Mouse (Mus musculus): ENCODE data around the gene Thbd. TPM values are rescaled to one million over a fixed set of nuclear protein-coding genes. Genes with fewer than 3 reads are reported as not detected.

Thbd gene
- total and polyA plus RNA-seq, 2 experiments from 2014 or later, result 14.7 to 26.1 TPM

GRCm38 (mm10) chr2:148397015-148397783 lies 10.8 kb downstream of the Thbd start:
- TF ChIP-seq CTCF (IDR thresholded peaks at IDR 0.05), result no peak
- Histone ChIP-seq H3K9me3 (ENCODE audit: low read length) (no peaks in the 10 kb centered on the region), H3K36me3 (ENCODE audit: insufficient read depth, low read length) (no peaks in the 10 kb centered on the region), H3K9ac (replicated peaks; ENCODE audit: low read length, poor library complexity, severe bottlenecking) (no peak overlapping the region), H3K27ac (ENCODE audit: low read depth, low read length) (no peak overlapping the region), H3K27me3 (ENCODE audit: insufficient read depth, low read length) (peaks cover 9% of the 10 kb centered on the region; the same call in 1 of the 2 replicates), H3K4me2 (ENCODE audit: low read depth, low read length, poor library complexity, severe bottlenecking) (peak overlapping the region; percentile 85), H3K4me3 (ENCODE audit: low read depth, low read length) (no peak overlapping the region; the same call in 1 of the 2 replicates), H3K4me1 (ENCODE audit: insufficient read depth, low read length) (peaks cover 13% of the 10 kb centered on the region; the same call in 1 of the 2 replicates)
- WGBS, result 73% methylated on average over 11 of the region's 11 CpGs
- no peak for ATAC-seq (ENCODE audit: low FRiP score)
- DNase-seq (ENCODE audit: low spot score), result no peak

GRCm38 (mm10) chr2:148396209-148396608 lies 11.8 kb downstream of the Thbd start:
- Histone ChIP-seq H3K27me3 (ENCODE audit: insufficient read depth, low read length) (peaks cover 9% of the 10 kb centered on the region; the same call in 1 of the 2 replicates), H3K36me3 (ENCODE audit: insufficient read depth, low read length) (no peaks in the 10 kb centered on the region), H3K4me3 (ENCODE audit: low read depth, low read length) (peak overlapping the region; percentile 47; the same call in 1 of the 2 replicates), H3K9ac (replicated peaks; ENCODE audit: low read length, poor library complexity, severe bottlenecking) (no peak overlapping the region), H3K27ac (ENCODE audit: low read depth, low read length) (no peak overlapping the region), H3K4me1 (ENCODE audit: insufficient read depth, low read length) (peaks cover 13% of the 10 kb centered on the region; the same call in 1 of the 2 replicates), H3K9me3 (ENCODE audit: low read length) (no peaks in the 10 kb centered on the region), H3K4me2 (ENCODE audit: low read depth, low read length, poor library complexity, severe bottlenecking) (peak overlapping the region; percentile 85)
- TF ChIP-seq CTCF (IDR thresholded peaks at IDR 0.05), result no peak
- DNase-seq (ENCODE audit: low spot score), result no peak
- no peak for ATAC-seq (ENCODE audit: low FRiP score)
- WGBS, result 76% methylated on average over 10 of the region's 10 CpGs

- no peaks in the 10 kb centered on the region for H3K36me3 ChIP-seq (ENCODE audit: insufficient read depth, low read length)
- peak within 1 kb of the TSS; percentile 66 for H3K9ac ChIP-seq (replicated peaks; ENCODE audit: low read length, poor library complexity, severe bottlenecking)
- 4% methylated on average over 79 of the region's 83 CpGs for WGBS
- no peaks in the 10 kb centered on the region for H3K9me3 ChIP-seq (ENCODE audit: low read length)
- DNase-seq (ENCODE audit: low spot score), result peak; percentile 60
- H3K4me1 ChIP-seq (ENCODE audit: insufficient read depth, low read length), result peaks cover 13% of the 10 kb centered on the region; the same call in 1 of the 2 replicates
- H3K4me2 ChIP-seq (ENCODE audit: low read depth, low read length, poor library complexity, severe bottlenecking), result peak within 1 kb of the TSS; percentile 85
- TF ChIP-seq CTCF (IDR thresholded peaks at IDR 0.05), result peak; percentile 82
- H3K4me3 ChIP-seq (ENCODE audit: low read depth, low read length), result peak within 1 kb of the TSS; percentile 47
- no peak within 1 kb of the TSS for H3K27ac ChIP-seq (ENCODE audit: low read depth, low read length)
- peak; percentile 88 for ATAC-seq (ENCODE audit: low FRiP score)
- peaks cover 9% of the 10 kb centered on the region; the same call in 1 of the 2 replicates for H3K27me3 ChIP-seq (ENCODE audit: insufficient read depth, low read length)
These were observed 12.6 kb downstream of the Thbd start, which contains the start of gene Sstr4 for GRCm38 (mm10) chr2:148395131-148396051. Gene Sstr4, plus strand, starts transcription at chr2:148395344.

GRCm38 (mm10) chr2:148393846-148394245 lies 14.1 kb downstream of the Thbd start:
- H3K36me3 ChIP-seq (ENCODE audit: insufficient read depth, low read length), result no peaks in the 10 kb centered on the region
- peaks cover 13% of the 10 kb centered on the region; the same call in 1 of the 2 replicates for H3K4me1 ChIP-seq (ENCODE audit: insufficient read depth, low read length)
- H3K9ac ChIP-seq (replicated peaks; ENCODE audit: low read length, poor library complexity, severe bottlenecking), result no peak overlapping the region
- no peak overlapping the region for H3K4me3 ChIP-seq (ENCODE audit: low read depth, low read length)
- ATAC-seq (ENCODE audit: low FRiP score) (no peak), DNase-seq (ENCODE audit: low spot score) (no peak)
- no peak overlapping the region for H3K4me2 ChIP-seq (ENCODE audit: low read depth, low read length, poor library complexity, severe bottlenecking)
- no peak overlapping the region for H3K27ac ChIP-seq (ENCODE audit: low read depth, low read length)
- TF ChIP-seq CTCF (IDR thresholded peaks at IDR 0.05), result no peak
- H3K27me3 ChIP-seq (ENCODE audit: insufficient read depth, low read length), result peaks cover 9% of the 10 kb centered on the region; the same call in 1 of the 2 replicates
- no peaks in the 10 kb centered on the region for H3K9me3 ChIP-seq (ENCODE audit: low read length)

- no peak for DNase-seq (ENCODE audit: low spot score)
- no peak overlapping the region for H3K4me3 ChIP-seq (ENCODE audit: low read depth, low read length)
- H3K9me3 ChIP-seq (ENCODE audit: low read length), result no peaks in the 10 kb centered on the region
- H3K36me3 ChIP-seq (ENCODE audit: insufficient read depth, low read length), result no peaks in the 10 kb centered on the region
- no peak for TF ChIP-seq CTCF (IDR thresholded peaks at IDR 0.05)
- H3K27ac ChIP-seq (ENCODE audit: low read depth, low read length), result no peak overlapping the region
- ATAC-seq (ENCODE audit: low FRiP score), result no peak
- H3K4me1 ChIP-seq (ENCODE audit: insufficient read depth, low read length), result peaks cover 13% of the 10 kb centered on the region; the same call in 1 of the 2 replicates
- WGBS, result 86% methylated on average over 1 of the region's 1 CpGs
- H3K27me3 ChIP-seq (ENCODE audit: insufficient read depth, low read length), result peaks cover 9% of the 10 kb centered on the region; the same call in 1 of the 2 replicates
- H3K4me2 ChIP-seq (ENCODE audit: low read depth, low read length, poor library complexity, severe bottlenecking), result no peak overlapping the region
- H3K9ac ChIP-seq (replicated peaks; ENCODE audit: low read length, poor library complexity, severe bottlenecking), result no peak overlapping the region
These were observed 14.8 kb downstream of the Thbd start for GRCm38 (mm10) chr2:148393149-148393548.
